Mouse (Mus musculus): ENCODE measurements around the gene Ms4a10.

Gene Ms4a10

DNA sequence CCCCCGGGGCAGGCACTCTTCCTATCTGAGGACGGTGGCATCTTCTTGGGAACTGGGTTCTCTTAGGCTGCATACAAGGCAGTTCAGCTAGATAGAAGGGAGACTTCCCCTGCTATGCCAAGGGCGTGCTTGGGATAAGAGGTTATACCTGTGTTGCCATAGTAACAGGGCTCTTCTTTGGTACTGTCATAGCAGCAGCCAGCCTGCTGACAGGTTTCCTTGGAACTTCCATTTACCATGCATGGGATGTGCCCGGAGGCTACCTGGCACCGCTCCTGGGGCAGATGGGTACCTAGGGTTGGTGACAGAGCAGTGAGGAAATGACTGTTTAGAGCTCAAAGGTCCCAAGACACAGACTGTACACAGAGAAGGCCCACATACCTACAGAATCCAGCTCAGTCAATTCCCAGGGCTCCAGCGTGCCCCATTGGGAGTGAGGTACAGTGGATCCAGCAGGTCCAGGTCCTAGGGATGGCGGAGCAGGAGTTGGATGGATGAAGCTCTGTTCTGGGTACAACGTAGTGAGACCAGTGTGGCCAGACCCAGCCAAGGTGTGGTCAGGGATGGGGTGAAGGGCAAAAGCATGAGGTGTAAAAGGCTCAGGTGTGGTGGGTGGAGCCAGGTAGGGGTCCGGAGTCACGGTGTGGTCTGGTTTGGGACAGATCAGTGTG lies 56.0 kb downstream of the Ms4a10 start:
- DNase-seq (ENCODE audit: low read depth, low spot score) = no peak

DNA sequence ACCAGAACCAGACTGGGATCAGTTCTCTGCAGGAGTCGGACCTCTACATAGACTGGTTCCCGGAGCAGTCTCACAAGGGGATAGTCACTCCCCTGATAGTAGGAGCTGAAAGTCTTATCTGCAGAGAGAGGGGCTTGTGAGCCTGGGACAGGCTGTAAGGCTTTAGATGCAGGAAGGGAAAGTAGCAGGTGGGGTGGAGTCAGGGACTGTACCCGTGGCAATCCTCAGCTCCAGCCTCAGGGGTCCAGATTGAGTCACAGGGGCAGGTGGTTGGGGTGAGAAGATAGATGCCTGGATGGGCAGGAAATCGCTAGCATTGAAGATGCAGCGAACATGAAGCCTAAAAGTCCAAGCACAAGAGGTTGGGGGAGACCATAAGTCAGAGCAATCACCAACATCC lies 58.0 kb downstream of the Ms4a10 start:
- DNase-seq (ENCODE audit: low read depth, low spot score) = no peak

DNA sequence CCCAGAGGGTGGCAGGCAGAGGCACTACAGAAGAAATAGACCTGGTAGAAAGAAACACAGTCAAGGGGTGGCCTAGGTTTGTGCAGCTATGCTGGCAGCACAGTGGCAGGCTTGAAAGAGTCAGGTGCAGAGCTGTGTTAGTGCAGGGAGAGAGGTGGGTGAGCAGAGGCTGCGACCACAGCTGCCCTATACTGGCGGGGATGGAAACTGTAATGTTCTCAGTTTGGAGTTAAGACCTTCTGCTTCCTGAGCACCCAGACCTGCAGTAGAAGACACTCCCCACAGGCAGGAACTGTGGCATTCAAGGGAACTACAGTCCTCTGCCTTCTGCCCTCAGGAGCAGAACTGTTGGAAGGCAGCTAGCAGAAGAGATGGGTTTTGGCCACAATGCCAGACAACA lies 59.6 kb downstream of the Ms4a10 start:
- DNase-seq (ENCODE audit: low read depth, low spot score) = no peak

GRCm38 (mm10) chr19:10914291-10914690 lies 60.2 kb downstream of the Ms4a10 start:
- DNase-seq (ENCODE audit: low read depth, low spot score) = no peak

Data from mesoderm, embryonic 11.5 days (tissue).